Mouse (Mus musculus) G1E (cell line): ENCODE results near the gene Prcc. TPM values are rescaled to one million over a fixed set of nuclear protein-coding genes. Genes with fewer than 3 reads are reported as not detected.
"Not testable (repeated sequence)": the region's sequence is repeated elsewhere in the genome, so short reads cannot be mapped to it uniquely, and the experiment has no call there.

Experiments
- ATAC-seq: 2 replicates; pipeline ENCODE4 v1.8.0; 2016; ENCODE audit warnings: mild to moderate bottlenecking; ENCODE audit not compliant: insufficient number of reproducible peaks, poor library complexity, low FRiP score, severe bottlenecking; ENCODE audit errors: extremely low read depth
- DNase-seq: peaks from one replicate; pipeline ENCODE4 v3.0.0; 2012; ENCODE audit warnings: low spot score
- H3K27me3 ChIP-seq: 2 replicates; pipeline ENCODE4 v1.6.1; 2012; ENCODE audit warnings: mild to moderate bottlenecking, low read length, inconsistent platforms; ENCODE audit not compliant: insufficient read depth
- H3K36me3 ChIP-seq: replicated peaks from 2 replicates; pipeline ENCODE3; 2012; ENCODE audit warnings: mild to moderate bottlenecking, inconsistent platforms
- H3K4me1 ChIP-seq: 2 replicates; pipeline ENCODE4 v1.6.1; 2012; ENCODE audit warnings: low read depth, low read length, inconsistent platforms, mixed read lengths; ENCODE audit not compliant: insufficient read depth
- H3K4me3 ChIP-seq: 2 replicates; pipeline ENCODE4 v1.5.1; 2012; ENCODE audit warnings: low read depth, mild to moderate bottlenecking, inconsistent platforms, low read length, moderate library complexity, mixed read lengths
- H3K9me3 ChIP-seq: replicated peaks from 2 replicates; pipeline ENCODE4 v1.6.1; 2012; ENCODE audit warnings: inconsistent platforms
- CTCF ChIP-seq: IDR thresholded peaks from 2 replicates; pipeline ENCODE4 v1.5.1; 2012; ENCODE audit warnings: low read depth, low read length, inconsistent platforms, mixed read lengths
- GATA1 ChIP-seq: IDR thresholded peaks from 2 replicates; pipeline ENCODE4 v1.6.1; 2012; ENCODE audit warnings: borderline replicate concordance, low read length, inconsistent platforms, mixed read lengths
- GATA2 ChIP-seq: IDR thresholded peaks from 2 replicates; pipeline ENCODE4 v1.6.1; 2012; ENCODE audit warnings: low read depth, low read length, inconsistent platforms, borderline replicate concordance
- POLR2AphosphoS5 ChIP-seq: IDR thresholded peaks from 2 replicates; pipeline ENCODE4 v1.6.1; 2012; ENCODE audit warnings: low read depth, low read length, inconsistent platforms; ENCODE audit not compliant: insufficient replicate concordance
- TAL1 ChIP-seq: conservative IDR thresholded peaks from 2 replicates; pipeline ENCODE4 v1.6.1; 2012; ENCODE audit warnings: low read depth, low read length, inconsistent platforms, mixed read lengths
- polyA plus RNA-seq: library from polyadenylated mRNA; stranded (reverse); fragments of >175 nt; gene quantifications from 2 replicates; pipeline ENCODE4 v1.2.3, GENCODE M21; 2012
- total RNA-seq, 2 experiments: library from RNA; stranded (forward) in 1 of 2; stranded (reverse) in 1 of 2; fragments of 200-1000 nt in 1 of 2; fragments of >200 nt in 1 of 2; fragmentation: Nextera tagmentation in 1 of 2; gene quantifications; 2 replicates each; pipeline ENCODE4 v1.2.3; 2014 to 2017

The Prcc gene
- total and polyA plus RNA-seq, 3 experiments: 32.3 to 75.9 (median 41.3) TPM

DNA sequence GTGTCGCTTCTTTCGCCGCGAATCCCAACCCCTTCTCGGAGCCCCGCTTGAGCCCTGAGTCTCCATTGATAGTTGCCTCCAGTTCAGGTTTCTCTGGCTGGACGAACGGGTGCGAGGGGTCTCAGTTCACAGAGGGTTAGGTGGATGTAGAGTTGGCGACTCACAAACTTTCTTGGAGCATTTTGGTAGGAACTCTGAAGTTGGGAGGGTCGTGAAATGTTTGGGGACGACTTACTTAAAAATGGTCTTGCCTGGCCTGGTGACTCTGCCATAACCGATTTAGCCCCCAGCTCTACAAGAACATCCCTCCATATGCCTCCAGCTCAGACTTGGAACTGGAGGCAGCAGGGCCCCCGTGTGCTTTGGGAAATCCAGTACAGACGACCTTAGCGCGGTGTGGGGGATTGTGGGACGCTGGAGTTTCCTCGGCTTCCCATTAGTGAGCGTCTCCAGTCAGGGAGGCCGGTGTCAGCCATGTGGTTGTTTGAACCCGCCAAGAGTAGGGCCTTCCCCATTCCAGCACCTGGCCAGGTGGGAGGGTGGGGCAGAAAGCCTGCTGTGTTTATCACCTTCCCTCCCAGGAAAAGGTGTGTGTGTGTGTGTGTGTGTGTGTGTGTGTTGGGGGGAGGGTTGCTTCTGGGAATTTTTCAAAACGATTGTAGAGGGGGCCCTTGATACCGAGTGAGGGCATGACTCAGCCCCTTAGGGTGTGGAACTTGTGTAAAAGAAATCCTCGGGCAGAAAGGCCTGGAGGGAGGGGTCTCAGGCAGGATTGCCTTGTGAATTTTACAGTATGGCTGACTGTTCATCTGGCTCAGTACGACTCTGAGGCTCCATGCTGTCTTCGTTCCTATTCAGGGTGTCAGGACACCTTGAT is 21.8 kb upstream of the Prcc start:
- TF ChIP-seq GATA1 (no peak), CTCF (no peak), POLR2AphosphoS5 (no peak), TAL1 (no peak), GATA2 (no peak)
- Histone ChIP-seq H3K27me3 (no peaks in the 10 kb centered on the region), H3K36me3 (peaks cover 47% of the 10 kb centered on the region), H3K4me1 (peaks cover 64% of the 10 kb centered on the region), H3K4me3 (peak overlapping the region; percentile 99), H3K9me3 (no peaks in the 10 kb centered on the region)
- peak; percentile 55 for DNase-seq
- no peak for ATAC-seq

DNA sequence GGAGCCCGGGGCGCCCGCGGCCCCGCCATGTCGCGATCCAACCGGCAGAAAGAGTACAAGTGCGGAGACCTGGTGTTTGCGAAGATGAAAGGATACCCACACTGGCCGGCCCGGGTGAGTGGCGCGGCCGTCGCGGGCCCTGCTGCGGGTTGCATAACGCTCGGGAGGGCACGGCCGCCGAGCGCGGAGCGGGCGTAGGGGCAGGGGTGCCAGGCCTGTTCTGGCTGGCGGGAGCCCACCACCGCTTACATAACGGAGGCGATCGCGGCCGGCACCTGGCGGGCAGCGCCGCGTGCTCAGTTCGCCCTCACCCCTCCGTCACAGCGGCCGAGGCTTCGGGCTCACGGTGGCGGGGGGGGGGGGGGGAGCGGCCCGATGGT is 21.2 kb upstream of the Prcc start:
- peak overlapping the region; percentile 99 for H3K4me3 ChIP-seq
- H3K36me3 ChIP-seq: peaks cover 41% of the 10 kb centered on the region
- no peak for TF ChIP-seq POLR2AphosphoS5
- TF ChIP-seq TAL1: no peak
- no peak for TF ChIP-seq CTCF
- no peak for TF ChIP-seq GATA2
- no peak for TF ChIP-seq GATA1
- H3K4me1 ChIP-seq: peaks cover 64% of the 10 kb centered on the region
- no peaks in the 10 kb centered on the region for H3K9me3 ChIP-seq
- no peaks in the 10 kb centered on the region for H3K27me3 ChIP-seq
- DNase-seq: no peak
- no peak for ATAC-seq

GRCm38 (mm10) chr3:87905880-87906485 is 20.6 kb upstream of the Prcc start, which contains the start of gene Hdgf:
Gene Hdgf (plus strand): TSS chr3:87906321.
- peaks cover 64% of the 10 kb centered on the region for H3K4me1 ChIP-seq
- peak; percentile 47 for ATAC-seq

GRCm38 (mm10) chr3:87903821-87904220 is 18.4 kb upstream of the Prcc start:
- TF ChIP-seq GATA2 (no peak), GATA1 (no peak), POLR2AphosphoS5 (no peak), CTCF (no peak), TAL1 (no peak)
- Histone ChIP-seq H3K27me3 (no peaks in the 10 kb centered on the region), H3K36me3 (peaks cover 18% of the 10 kb centered on the region), H3K9me3 (no peaks in the 10 kb centered on the region), H3K4me1 (peaks cover 58% of the 10 kb centered on the region), H3K4me3 (no peak overlapping the region; the same call in 1 of the 2 replicates)
- no peak for ATAC-seq
- no peak for DNase-seq

More at GRCm38 (mm10) chr3:87905880-87906485, 20.6 kb upstream of the Prcc start, which contains the start of gene Hdgf:
- DNase-seq: peak; percentile 96
- Histone ChIP-seq H3K4me3 (peak within 1 kb of the TSS; percentile 99), H3K9me3 (no peaks in the 10 kb centered on the region), H3K27me3 (no peaks in the 10 kb centered on the region), H3K36me3 (peaks cover 35% of the 10 kb centered on the region)
- TF ChIP-seq GATA2: no peak
- TF ChIP-seq CTCF: no peak

DNA sequence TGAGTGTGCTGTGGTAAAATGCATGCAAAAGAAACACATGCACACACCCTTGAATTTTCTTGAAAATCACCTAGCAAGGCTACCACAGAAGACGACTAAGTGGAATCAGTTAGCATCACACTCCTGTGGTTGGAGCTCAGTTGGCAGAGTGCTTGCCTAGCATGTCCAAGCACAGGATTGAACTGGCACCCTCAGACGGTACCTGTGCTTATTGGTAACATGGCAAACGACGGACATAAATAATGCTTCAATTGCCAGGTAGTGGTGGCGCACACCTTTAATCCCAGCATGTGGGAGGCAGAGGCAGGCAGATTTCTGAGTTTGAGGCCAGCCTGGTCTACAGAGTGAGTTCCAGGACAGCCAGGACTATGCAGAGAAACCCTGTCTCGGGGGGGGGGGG is 16.6 kb upstream of the Prcc start:
- ATAC-seq, H3K4me3 ChIP-seq, H3K27me3 ChIP-seq, H3K9me3 ChIP-seq, H3K36me3 ChIP-seq, DNase-seq: not testable (repeated sequence)
- H3K4me1 ChIP-seq: peaks cover 49% of the 10 kb centered on the region

- DNase-seq (peak; percentile 74), ATAC-seq (peak; percentile 87)
- Histone ChIP-seq H3K4me1 (peaks cover 49% of the 10 kb centered on the region), H3K9me3 (no peaks in the 10 kb centered on the region), H3K36me3 (peaks cover 3% of the 10 kb centered on the region), H3K4me3 (peak overlapping the region; percentile 61), H3K27me3 (no peaks in the 10 kb centered on the region)
- TF ChIP-seq GATA1 (no peak), TAL1 (peak; percentile 100), GATA2 (peak; percentile 62; the same call in 1 of the 2 replicates), POLR2AphosphoS5 (no peak)
These were observed 15.7 kb upstream of the Prcc start for GRCm38 (mm10) chr3:87901036-87901624.
